Mouse (Mus musculus): ENCODE results near the gene Plbd2. TPM values are rescaled to one million over a fixed set of nuclear protein-coding genes. Genes with fewer than 3 reads are reported as not detected.

Plbd2 gene
- polyA plus RNA-seq, 1 experiment: 35.6 TPM

- H3K27ac ChIP-seq (ENCODE audit: insufficient read depth, low read length): no peak overlapping the region
- no peaks in the 10 kb centered on the region for H3K36me3 ChIP-seq (ENCODE audit: control insufficient read depth, insufficient read depth, low read length)
- no peaks in the 10 kb centered on the region for H3K27me3 ChIP-seq (ENCODE audit: control insufficient read depth, insufficient read depth, low read length)
- H3K4me3 ChIP-seq (ENCODE audit: extremely low read depth, insufficient read depth, insufficient read length): no peak overlapping the region
- H3K4me1 ChIP-seq (ENCODE audit: control insufficient read depth, insufficient read depth, insufficient read length): peaks cover 2% of the 10 kb centered on the region; the same call in 1 of the 2 replicates
- 64% methylated on average over 4 of the region's 4 CpGs for WGBS
- no peak for TF ChIP-seq CTCF (IDR thresholded peaks at IDR 0.05; ENCODE audit: extremely low read depth, insufficient read depth, insufficient read length, insufficient replicate concordance)
- TF ChIP-seq POLR2A (IDR thresholded peaks at IDR 0.05; ENCODE audit: low read depth, low read length): no peak
- DNase-seq (ENCODE audit: low read depth in 1 of 2, low spot score in 2 of 2): no peak
These were observed 23.9 kb downstream of the Plbd2 start for GRCm38 (mm10) chr5:120479538-120479937.

- no peaks in the 10 kb centered on the region for H3K36me3 ChIP-seq (ENCODE audit: control insufficient read depth, insufficient read depth, low read length)
These were observed 25.4 kb downstream of the Plbd2 start for GRCm38 (mm10) chr5:120477993-120478392.

GRCm38 (mm10) chr5:120476296-120476695 is 27.1 kb downstream of the Plbd2 start, which contains the start of gene Sds:
Sds (plus strand) TSS chr5:120476526.
- Histone ChIP-seq H3K4me1 (ENCODE audit: control insufficient read depth, insufficient read depth, insufficient read length) (peaks cover 2% of the 10 kb centered on the region; the same call in 1 of the 2 replicates), H3K27ac (ENCODE audit: insufficient read depth, low read length) (no peak within 1 kb of the TSS), H3K4me3 (ENCODE audit: extremely low read depth, insufficient read depth, insufficient read length) (no peak within 1 kb of the TSS), H3K36me3 (ENCODE audit: control insufficient read depth, insufficient read depth, low read length) (no peaks in the 10 kb centered on the region), H3K27me3 (ENCODE audit: control insufficient read depth, insufficient read depth, low read length) (no peaks in the 10 kb centered on the region)
- DNase-seq (ENCODE audit: low read depth in 1 of 2, low spot score in 2 of 2): no peak
- 39% methylated on average over 13 of the region's 13 CpGs for WGBS
- TF ChIP-seq POLR2A (IDR thresholded peaks at IDR 0.05; ENCODE audit: low read depth, low read length) (no peak), CTCF (IDR thresholded peaks at IDR 0.05; ENCODE audit: extremely low read depth, insufficient read depth, insufficient read length, insufficient replicate concordance) (no peak)

More at GRCm38 (mm10) chr5:120477993-120478392, 25.4 kb downstream of the Plbd2 start:
- Histone ChIP-seq H3K27ac (ENCODE audit: insufficient read depth, low read length) (no peak overlapping the region), H3K27me3 (ENCODE audit: control insufficient read depth, insufficient read depth, low read length) (no peaks in the 10 kb centered on the region), H3K4me3 (ENCODE audit: extremely low read depth, insufficient read depth, insufficient read length) (no peak overlapping the region), H3K4me1 (ENCODE audit: control insufficient read depth, insufficient read depth, insufficient read length) (peaks cover 2% of the 10 kb centered on the region; the same call in 1 of the 2 replicates)
- 86% methylated on average over 5 of the region's 5 CpGs for WGBS
- DNase-seq (ENCODE audit: low read depth in 1 of 2, low spot score in 2 of 2): no peak
- TF ChIP-seq CTCF (IDR thresholded peaks at IDR 0.05; ENCODE audit: extremely low read depth, insufficient read depth, insufficient read length, insufficient replicate concordance): no peak
- no peak for TF ChIP-seq POLR2A (IDR thresholded peaks at IDR 0.05; ENCODE audit: low read depth, low read length)

GRCm38 (mm10) chr5:120475861-120476260 is 27.6 kb downstream of the Plbd2 start:
- TF ChIP-seq CTCF (IDR thresholded peaks at IDR 0.05; ENCODE audit: extremely low read depth, insufficient read depth, insufficient read length, insufficient replicate concordance): no peak
- Histone ChIP-seq H3K4me3 (ENCODE audit: extremely low read depth, insufficient read depth, insufficient read length) (no peak overlapping the region), H3K4me1 (ENCODE audit: control insufficient read depth, insufficient read depth, insufficient read length) (peaks cover 2% of the 10 kb centered on the region; the same call in 1 of the 2 replicates), H3K27ac (ENCODE audit: insufficient read depth, low read length) (no peak overlapping the region), H3K36me3 (ENCODE audit: control insufficient read depth, insufficient read depth, low read length) (no peaks in the 10 kb centered on the region), H3K27me3 (ENCODE audit: control insufficient read depth, insufficient read depth, low read length) (no peaks in the 10 kb centered on the region)
- no peak for DNase-seq (ENCODE audit: low read depth in 1 of 2, low spot score in 2 of 2)
- whole genome bisulfite sequencing: 67% methylated on average over 8 of the region's 8 CpGs

GRCm38 (mm10) chr5:120473361-120473760 is 30.1 kb downstream of the Plbd2 start:
- Histone ChIP-seq H3K36me3 (ENCODE audit: control insufficient read depth, insufficient read depth, low read length) (no peaks in the 10 kb centered on the region), H3K27me3 (ENCODE audit: control insufficient read depth, insufficient read depth, low read length) (no peaks in the 10 kb centered on the region), H3K4me3 (ENCODE audit: extremely low read depth, insufficient read depth, insufficient read length) (no peak overlapping the region), H3K4me1 (ENCODE audit: control insufficient read depth, insufficient read depth, insufficient read length) (peaks cover 2% of the 10 kb centered on the region; the same call in 1 of the 2 replicates), H3K27ac (ENCODE audit: insufficient read depth, low read length) (no peak overlapping the region)
- 62% methylated on average over 2 of the region's 2 CpGs for WGBS
- TF ChIP-seq CTCF (IDR thresholded peaks at IDR 0.05; ENCODE audit: extremely low read depth, insufficient read depth, insufficient read length, insufficient replicate concordance): no peak
- TF ChIP-seq POLR2A (IDR thresholded peaks at IDR 0.05; ENCODE audit: low read depth, low read length): no peak
- DNase-seq (ENCODE audit: low read depth in 1 of 2, low spot score in 2 of 2): no peak

- no peak for TF ChIP-seq CTCF (IDR thresholded peaks at IDR 0.05; ENCODE audit: extremely low read depth, insufficient read depth, insufficient read length, insufficient replicate concordance)
- no peak for TF ChIP-seq POLR2A (IDR thresholded peaks at IDR 0.05; ENCODE audit: low read depth, low read length)
- Histone ChIP-seq H3K27ac (ENCODE audit: insufficient read depth, low read length) (no peak within 1 kb of the TSS), H3K27me3 (ENCODE audit: control insufficient read depth, insufficient read depth, low read length) (no peaks in the 10 kb centered on the region), H3K4me3 (ENCODE audit: extremely low read depth, insufficient read depth, insufficient read length) (no peak within 1 kb of the TSS), H3K36me3 (ENCODE audit: control insufficient read depth, insufficient read depth, low read length) (no peaks in the 10 kb centered on the region), H3K4me1 (ENCODE audit: control insufficient read depth, insufficient read depth, insufficient read length) (peaks cover 2% of the 10 kb centered on the region; the same call in 1 of the 2 replicates)
- 81% methylated on average over 8 of the region's 8 CpGs for WGBS
- no peak for DNase-seq (ENCODE audit: low read depth in 1 of 2, low spot score in 2 of 2)
These were observed 30.7 kb downstream of the Plbd2 start, which contains the start of gene Sdsl for GRCm38 (mm10) chr5:120472770-120473169. Sdsl (minus strand) TSS chr5:120472810.

GRCm38 (mm10) chr5:120471538-120471937 is 31.9 kb downstream of the Plbd2 start:
- Histone ChIP-seq H3K4me3 (ENCODE audit: extremely low read depth, insufficient read depth, insufficient read length) (no peak overlapping the region), H3K36me3 (ENCODE audit: control insufficient read depth, insufficient read depth, low read length) (no peaks in the 10 kb centered on the region), H3K4me1 (ENCODE audit: control insufficient read depth, insufficient read depth, insufficient read length) (peaks cover 2% of the 10 kb centered on the region; the same call in 1 of the 2 replicates), H3K27me3 (ENCODE audit: control insufficient read depth, insufficient read depth, low read length) (no peaks in the 10 kb centered on the region), H3K27ac (ENCODE audit: insufficient read depth, low read length) (no peak overlapping the region)
- TF ChIP-seq CTCF (IDR thresholded peaks at IDR 0.05; ENCODE audit: extremely low read depth, insufficient read depth, insufficient read length, insufficient replicate concordance): no peak
- no peak for TF ChIP-seq POLR2A (IDR thresholded peaks at IDR 0.05; ENCODE audit: low read depth, low read length)
- WGBS: 67% methylated on average over 4 of the region's 4 CpGs
- no peak for DNase-seq (ENCODE audit: low read depth in 1 of 2, low spot score in 2 of 2)
